Mouse (Mus musculus): ENCODE data around the gene Hmox2. TPM values are rescaled to one million over a fixed set of nuclear protein-coding genes. Genes with fewer than 3 reads are reported as not detected.
"Not testable (repeated sequence)": the region's sequence is repeated elsewhere in the genome, so short reads cannot be mapped to it uniquely, and the experiment has no call there.

Gene Hmox2
- polyA plus RNA-seq, 1 experiment from 2014 or later, result 87.6 TPM

DNA sequence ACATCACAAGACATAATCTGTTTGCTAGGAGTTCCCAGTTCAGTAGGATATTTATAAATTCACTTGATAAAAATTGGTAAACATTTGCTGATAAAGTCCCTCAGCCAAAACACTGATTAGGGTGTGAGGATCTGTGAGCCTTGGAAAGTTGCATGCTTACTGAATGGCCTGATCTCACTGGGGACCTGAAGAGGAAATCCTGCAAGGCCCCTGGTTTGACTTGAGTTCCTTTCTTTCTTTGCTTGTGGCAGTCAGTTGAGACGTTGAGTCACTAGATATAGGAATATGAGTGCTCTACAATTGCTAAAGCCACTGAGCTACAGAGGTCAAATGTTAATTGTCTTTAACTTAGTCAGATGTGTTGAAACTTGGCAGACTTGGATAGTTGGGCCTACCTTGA is 1.8 kb downstream of the Hmox2 start:
- Histone ChIP-seq H3K27ac (no peak overlapping the region), H3K36me3 (no peaks in the 10 kb centered on the region), H3K4me1 (replicated peaks) (peaks cover 17% of the 10 kb centered on the region), H3K27me3 (no peaks in the 10 kb centered on the region), H3K9me3 (no peaks in the 10 kb centered on the region), H3K4me3 (replicated peaks) (no peak overlapping the region), H3K9ac (replicated peaks) (no peak overlapping the region), H3K4me2 (replicated peaks) (no peak overlapping the region)
- 81% methylated on average over 1 of the region's 1 CpGs for WGBS
- ATAC-seq, result no peak

DNA sequence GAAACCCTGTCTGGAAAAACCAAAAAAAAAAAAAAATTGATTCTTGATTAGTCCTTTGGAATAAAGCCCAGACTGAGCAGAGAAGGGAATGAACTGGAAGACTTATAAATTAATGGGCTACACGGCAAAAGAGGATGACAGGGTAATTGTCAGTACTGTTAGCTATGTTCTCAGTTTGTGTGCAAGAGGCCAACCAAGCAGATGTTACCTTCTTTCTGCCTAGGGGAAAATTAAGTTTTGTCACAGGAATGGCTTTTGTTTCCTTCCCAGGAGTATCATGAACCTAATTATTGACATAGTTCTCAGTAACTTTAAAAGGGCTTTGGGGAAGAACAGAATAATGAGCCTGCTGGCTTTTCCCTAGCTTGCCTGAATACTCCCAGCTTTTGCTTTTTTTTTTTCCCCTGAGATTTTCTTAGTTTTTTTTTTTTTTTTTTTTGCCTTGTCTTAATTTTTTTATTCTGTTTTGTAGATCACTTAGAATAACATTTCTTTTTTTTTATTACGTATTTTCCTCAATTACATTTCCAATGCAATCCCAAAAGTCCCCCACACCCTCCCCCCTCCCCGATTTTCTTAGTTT is 4.7 kb downstream of the Hmox2 start:
- Histone ChIP-seq H3K4me2 (replicated peaks) (no peak overlapping the region), H3K4me1 (replicated peaks) (peaks cover 17% of the 10 kb centered on the region), H3K4me3 (replicated peaks) (no peak overlapping the region), H3K36me3 (no peaks in the 10 kb centered on the region), H3K9me3 (no peaks in the 10 kb centered on the region), H3K27me3 (no peaks in the 10 kb centered on the region), H3K9ac (replicated peaks) (no peak overlapping the region), H3K27ac (no peak overlapping the region)
- ATAC-seq, result no peak
- 86% methylated on average over 3 of the region's 3 CpGs for whole genome bisulfite sequencing

DNA sequence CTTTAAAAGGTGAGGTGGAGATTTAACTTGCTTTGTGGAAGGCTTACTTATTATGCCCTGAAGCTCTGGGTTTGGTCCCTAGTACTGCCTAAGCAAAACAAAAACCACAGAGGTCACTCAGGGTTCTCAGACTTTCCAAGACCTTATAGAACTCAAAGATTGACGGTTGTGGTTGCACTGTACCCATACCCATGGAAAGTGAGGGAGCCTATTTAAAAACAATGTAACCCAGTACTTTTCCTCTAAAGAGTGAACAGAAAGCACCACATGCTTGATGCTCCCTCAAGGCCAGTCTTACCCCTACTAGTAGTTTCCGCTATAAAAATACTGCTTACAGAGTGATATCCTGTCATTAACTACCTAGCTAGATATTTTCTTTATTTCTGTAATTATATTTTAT is 10.1 kb downstream of the Hmox2 start:
- ATAC-seq, result no peak
- Histone ChIP-seq H3K27ac (no peak overlapping the region), H3K4me2 (replicated peaks) (no peak overlapping the region), H3K9me3 (no peaks in the 10 kb centered on the region), H3K27me3 (no peaks in the 10 kb centered on the region), H3K36me3 (no peaks in the 10 kb centered on the region), H3K4me3 (replicated peaks) (no peak overlapping the region), H3K9ac (replicated peaks) (no peak overlapping the region), H3K4me1 (replicated peaks) (no peaks in the 10 kb centered on the region)
- WGBS, result 96% methylated on average over 2 of the region's 2 CpGs

- no peak overlapping the region for H3K4me2 ChIP-seq (replicated peaks)
- peaks cover 7% of the 10 kb centered on the region; the same call in 1 of the 2 replicates for H3K36me3 ChIP-seq
- H3K9ac ChIP-seq (replicated peaks), result no peak overlapping the region
- H3K27me3 ChIP-seq, result no peaks in the 10 kb centered on the region
- peaks cover 7% of the 10 kb centered on the region for H3K9me3 ChIP-seq
- no peak overlapping the region for H3K4me3 ChIP-seq (replicated peaks)
- no peak overlapping the region for H3K27ac ChIP-seq
- no peaks in the 10 kb centered on the region for H3K4me1 ChIP-seq (replicated peaks)
- ATAC-seq, result no peak
- WGBS, result 88% methylated on average over 2 of the region's 2 CpGs
Observed at GRCm38 (mm10) chr16:4739994-4740393, 13.8 kb downstream of the Hmox2 start.

- Histone ChIP-seq H3K27ac (no peak overlapping the region), H3K36me3 (peaks cover 7% of the 10 kb centered on the region; the same call in 1 of the 2 replicates), H3K4me1 (replicated peaks) (no peaks in the 10 kb centered on the region), H3K9me3 (peaks cover 7% of the 10 kb centered on the region), H3K9ac (replicated peaks) (no peak overlapping the region), H3K27me3 (no peaks in the 10 kb centered on the region), H3K4me2 (replicated peaks) (no peak overlapping the region), H3K4me3 (replicated peaks) (no peak overlapping the region)
- 96% methylated on average over 1 of the region's 1 CpGs for WGBS
- no peak for ATAC-seq
Observed at GRCm38 (mm10) chr16:4742186-4742585, 16.0 kb downstream of the Hmox2 start.

GRCm38 (mm10) chr16:4752155-4752554 is 26.0 kb downstream of the Hmox2 start:
- Histone ChIP-seq H3K4me2 (replicated peaks) (no peak overlapping the region), H3K9me3 (no peaks in the 10 kb centered on the region), H3K4me3 (replicated peaks) (no peak overlapping the region), H3K4me1 (replicated peaks) (peaks cover under 1% of the 10 kb centered on the region; the same call in 1 of the 2 replicates), H3K27ac (no peak overlapping the region), H3K36me3 (no peaks in the 10 kb centered on the region; the same call in 1 of the 2 replicates), H3K9ac (replicated peaks) (no peak overlapping the region), H3K27me3 (no peaks in the 10 kb centered on the region)
- 97% methylated on average over 3 of the region's 3 CpGs for WGBS
- no peak for ATAC-seq

DNA sequence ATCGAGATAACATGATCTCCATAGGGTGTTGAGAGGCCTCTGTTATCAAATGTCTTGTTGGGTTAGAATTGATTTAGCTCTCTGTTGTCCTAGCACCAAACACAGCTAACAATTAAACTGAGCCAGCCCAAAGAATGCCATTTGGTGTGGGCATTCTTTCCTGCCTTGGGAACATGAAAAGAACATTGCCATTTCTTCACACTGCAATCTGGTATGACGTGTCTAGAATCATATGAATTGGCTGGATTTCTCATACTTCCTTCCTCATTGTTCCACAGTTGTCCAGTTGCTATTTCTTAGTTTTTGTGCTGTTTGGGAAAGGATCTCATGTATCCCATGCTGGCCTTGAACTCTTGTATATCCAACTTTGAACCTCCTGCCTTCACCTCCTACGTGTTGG is 27.9 kb downstream of the Hmox2 start:
- no peak overlapping the region for H3K9ac ChIP-seq (replicated peaks)
- H3K4me2 ChIP-seq (replicated peaks), result no peak overlapping the region
- no peak overlapping the region for H3K27ac ChIP-seq
- ATAC-seq, result no peak
- no peaks in the 10 kb centered on the region for H3K9me3 ChIP-seq
- H3K27me3 ChIP-seq, result no peaks in the 10 kb centered on the region
- 93% methylated on average over 3 of the region's 3 CpGs for WGBS
- no peak overlapping the region for H3K4me3 ChIP-seq (replicated peaks)
- no peaks in the 10 kb centered on the region; the same call in 1 of the 2 replicates for H3K36me3 ChIP-seq
- peaks cover 8% of the 10 kb centered on the region; the same call in 1 of the 2 replicates for H3K4me1 ChIP-seq (replicated peaks)

DNA sequence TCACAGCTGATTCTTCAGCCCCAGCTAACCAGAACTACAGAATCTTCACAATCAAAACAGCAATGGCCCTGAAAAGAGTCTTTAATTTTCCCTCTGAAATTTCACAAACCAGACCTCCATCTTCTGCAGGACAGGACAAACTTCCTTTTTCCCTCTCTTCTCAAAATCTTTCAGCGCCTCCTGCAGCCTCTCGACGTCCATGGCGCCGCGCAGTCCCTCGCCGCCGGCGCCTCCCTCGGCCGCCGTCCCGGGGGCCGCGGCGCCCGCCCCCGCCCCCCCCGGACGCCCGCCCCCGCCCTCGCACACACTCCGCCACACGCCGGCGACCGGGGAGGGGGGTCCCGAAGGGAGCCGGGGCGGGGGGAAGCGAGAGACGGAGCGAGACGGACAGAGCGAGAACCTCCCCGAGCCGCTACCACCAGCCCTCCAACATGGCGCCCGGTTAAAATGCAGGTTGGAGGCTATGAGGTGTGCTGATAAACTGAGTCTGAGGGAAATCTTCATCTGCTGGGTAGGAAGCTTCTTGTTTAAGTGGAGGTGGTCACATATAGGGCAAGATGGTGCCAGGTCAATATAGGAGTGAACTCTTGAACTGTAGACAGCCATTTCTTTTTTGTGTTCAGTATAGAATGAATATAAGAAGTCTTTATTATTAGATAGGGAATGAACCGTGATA is 30.6 kb downstream of the Hmox2 start:
- H3K36me3 ChIP-seq; H3K4me1 ChIP-seq (replicated peaks); H3K9me3 ChIP-seq; H3K27me3 ChIP-seq: not testable (repeated sequence)
- Histone ChIP-seq H3K9ac (replicated peaks) (peak overlapping the region; percentile 59), H3K27ac (peak overlapping the region; percentile 65), H3K4me3 (replicated peaks) (peak overlapping the region; percentile 42), H3K4me2 (replicated peaks) (peak overlapping the region; percentile 50)
- peak; percentile 84 for ATAC-seq
- WGBS, result 2% methylated on average over 39 of the region's 42 CpGs

- no peak for ATAC-seq
- Histone ChIP-seq H3K9ac (replicated peaks) (no peak overlapping the region), H3K27ac (no peak overlapping the region), H3K4me1 (replicated peaks) (peaks cover 5% of the 10 kb centered on the region; the same call in 1 of the 2 replicates), H3K4me2 (replicated peaks) (no peak overlapping the region), H3K36me3 (peaks cover 36% of the 10 kb centered on the region), H3K9me3 (no peaks in the 10 kb centered on the region), H3K27me3 (no peaks in the 10 kb centered on the region), H3K4me3 (replicated peaks) (no peak overlapping the region)
- 94% methylated on average over 4 of the region's 4 CpGs for WGBS
Observed at GRCm38 (mm10) chr16:4762437-4762836, 36.3 kb downstream of the Hmox2 start.

GRCm38 (mm10) chr16:4763276-4763675 is 37.1 kb downstream of the Hmox2 start:
- H3K4me3 ChIP-seq (replicated peaks), result no peak overlapping the region
- no peaks in the 10 kb centered on the region for H3K4me1 ChIP-seq (replicated peaks)
- H3K9ac ChIP-seq (replicated peaks), result no peak overlapping the region
- H3K9me3 ChIP-seq, result no peaks in the 10 kb centered on the region
- no peaks in the 10 kb centered on the region for H3K27me3 ChIP-seq
- WGBS, result 49% methylated on average over 2 of the region's 2 CpGs
- no peak overlapping the region for H3K27ac ChIP-seq
- no peak overlapping the region for H3K4me2 ChIP-seq (replicated peaks)
- 0 out of 2 replicates have a peak, but pooled peaks have one; percentile 55 for ATAC-seq
- H3K36me3 ChIP-seq, result peaks cover 44% of the 10 kb centered on the region

DNA sequence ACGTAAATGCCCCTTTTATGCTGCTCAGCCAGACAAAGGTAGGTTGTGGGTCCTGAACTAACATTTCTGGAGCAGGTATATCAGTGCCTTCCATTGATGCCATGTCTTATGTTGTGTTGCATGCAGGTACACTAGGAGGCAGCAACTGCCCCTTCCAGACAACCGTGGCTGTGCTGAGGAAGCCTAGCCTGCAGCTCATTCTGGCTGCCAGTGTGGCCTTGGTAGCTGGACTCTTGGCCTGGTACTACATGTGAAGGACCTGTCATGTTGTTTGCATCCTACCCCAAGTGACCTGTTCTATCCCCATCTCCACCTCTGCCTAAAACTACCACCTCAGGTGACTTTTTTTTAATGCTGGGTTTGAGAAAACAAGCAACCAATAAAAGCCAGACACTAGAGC is 39.7 kb downstream of the Hmox2 start:
- H3K27ac ChIP-seq, result no peak overlapping the region
- H3K9me3 ChIP-seq, result no peaks in the 10 kb centered on the region
- WGBS, result 95% methylated on average over 2 of the region's 2 CpGs
- no peaks in the 10 kb centered on the region for H3K4me1 ChIP-seq (replicated peaks)
- H3K9ac ChIP-seq (replicated peaks), result no peak overlapping the region
- H3K36me3 ChIP-seq, result peaks cover 70% of the 10 kb centered on the region
- no peak for ATAC-seq
- no peak overlapping the region for H3K4me3 ChIP-seq (replicated peaks)
- H3K27me3 ChIP-seq, result no peaks in the 10 kb centered on the region
- H3K4me2 ChIP-seq (replicated peaks), result no peak overlapping the region

- Histone ChIP-seq H3K36me3 (peaks cover 70% of the 10 kb centered on the region), H3K27ac (no peak overlapping the region), H3K27me3 (no peaks in the 10 kb centered on the region), H3K4me1 (replicated peaks) (no peaks in the 10 kb centered on the region), H3K9me3 (no peaks in the 10 kb centered on the region), H3K4me2 (replicated peaks) (no peak overlapping the region), H3K4me3 (replicated peaks) (no peak overlapping the region), H3K9ac (replicated peaks) (no peak overlapping the region)
- no peak for ATAC-seq
- WGBS, result 79% methylated on average over 6 of the region's 6 CpGs
Observed at GRCm38 (mm10) chr16:4767012-4767790, 41.0 kb downstream of the Hmox2 start.
